Mouse (Mus musculus): ENCODE data around the gene Myl4.

Myl4 gene

DNA sequence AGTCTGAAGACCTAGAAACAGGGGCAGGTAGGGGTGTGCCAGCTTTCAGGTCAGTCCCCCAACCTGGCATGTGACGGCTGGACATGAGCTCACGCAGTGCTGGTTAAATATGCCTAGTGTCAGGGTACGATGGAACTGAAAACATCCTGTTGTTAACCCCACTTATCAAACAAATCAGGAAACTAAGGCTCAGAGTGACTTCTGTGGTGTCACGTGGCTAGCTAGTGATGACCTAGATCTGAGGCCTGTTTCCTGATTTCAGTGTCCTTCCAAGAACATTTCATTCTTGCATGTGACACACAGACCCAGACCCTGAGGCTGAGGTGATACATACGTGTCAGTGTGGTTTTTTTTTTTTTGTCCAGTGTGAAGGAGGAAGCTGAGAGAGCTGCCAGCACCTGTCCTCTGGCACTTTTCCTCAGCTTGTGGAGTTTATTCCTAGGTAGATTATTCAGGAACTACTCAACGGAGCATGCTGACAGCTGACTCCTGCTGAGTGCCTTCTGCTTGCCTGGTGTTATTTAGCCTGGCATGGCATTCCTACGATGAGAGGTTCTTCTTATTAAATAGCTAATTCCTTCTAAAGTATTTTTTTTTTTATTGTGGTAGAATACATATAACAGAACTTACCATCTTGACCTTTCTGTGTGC, 79.8 kb downstream of the Myl4 start:
- no peak for DNase-seq (ENCODE audit: low read depth)

DNA sequence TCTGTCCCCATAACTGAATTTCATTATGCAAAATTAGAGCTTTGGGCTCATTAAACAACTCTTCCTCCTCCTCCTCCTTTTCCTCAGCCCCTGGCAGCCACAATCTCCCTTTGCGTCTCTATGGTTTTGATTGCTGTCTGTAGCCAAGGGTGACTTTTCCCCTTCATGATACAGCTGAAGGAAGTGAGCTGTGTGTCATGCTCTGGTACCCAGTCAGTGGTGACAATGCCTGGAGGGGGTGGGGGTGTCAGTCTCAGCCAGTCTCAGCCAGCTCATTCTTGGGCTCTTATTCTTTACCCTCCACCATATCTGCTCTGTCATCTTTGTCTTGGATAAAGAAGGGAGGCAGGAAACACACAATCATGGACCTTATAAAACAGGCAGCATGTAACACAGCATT, 80.8 kb downstream of the Myl4 start:
- no peak for DNase-seq (ENCODE audit: low read depth)

DNA sequence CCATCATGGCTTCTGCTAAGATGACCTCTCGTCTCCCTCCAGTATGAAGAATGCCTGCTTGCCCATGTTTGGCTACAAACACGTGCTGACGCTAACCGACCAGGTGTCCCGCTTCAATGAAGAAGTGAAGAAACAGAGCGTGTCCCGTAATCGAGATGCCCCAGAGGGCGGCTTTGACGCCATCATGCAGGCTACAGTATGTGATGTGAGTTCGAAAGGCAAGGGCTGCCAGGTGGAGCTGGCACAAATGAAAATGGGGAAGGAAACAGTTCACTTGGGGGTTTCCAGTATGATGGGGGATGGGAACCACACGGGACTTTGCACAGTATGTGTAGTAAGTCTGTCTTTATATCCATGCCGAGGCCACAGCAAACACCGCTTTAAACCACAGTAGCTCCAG, 86.5 kb downstream of the Myl4 start:
- DNase-seq (ENCODE audit: low read depth) = no peak

DNA sequence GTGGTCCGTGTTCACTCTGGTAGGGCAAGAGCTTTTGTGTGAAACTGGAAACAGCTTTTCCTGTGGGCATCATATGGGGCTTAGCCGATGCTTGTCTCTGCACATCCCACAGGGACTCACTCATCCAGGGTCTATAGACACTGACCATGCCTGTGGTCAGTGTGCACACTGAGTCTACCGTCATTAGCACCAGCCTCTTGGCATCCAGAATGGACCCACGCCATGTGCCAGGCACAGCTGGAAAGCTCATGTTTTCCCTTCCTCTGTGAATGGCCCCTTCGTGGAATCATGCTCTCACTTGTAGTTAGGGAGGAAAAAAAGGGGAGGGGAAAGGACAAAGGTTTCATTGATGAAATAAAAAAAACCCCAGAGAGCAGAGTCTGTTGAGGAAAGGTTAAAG, 87.5 kb downstream of the Myl4 start:
- DNase-seq (ENCODE audit: low read depth) = no peak

DNA sequence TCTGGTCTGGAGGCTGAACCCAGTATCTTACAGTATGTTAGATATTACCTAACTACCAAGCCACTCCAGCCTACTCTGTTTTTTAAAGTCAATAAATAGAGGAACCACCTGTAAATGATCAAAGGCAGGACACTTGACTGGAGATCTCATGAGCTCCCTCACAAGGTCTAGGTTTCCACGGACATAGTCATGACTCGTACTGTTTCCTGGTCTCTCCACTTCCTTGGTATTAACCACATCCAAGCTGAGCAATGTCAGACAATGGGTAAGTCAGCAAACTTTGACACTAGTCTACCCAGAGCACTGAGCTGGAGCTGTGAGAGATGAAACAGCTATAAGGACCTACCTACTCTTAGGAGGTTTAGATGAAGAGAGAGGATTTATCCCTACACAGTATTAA, 88.4 kb downstream of the Myl4 start:
- DNase-seq (ENCODE audit: low read depth) = no peak

DNA sequence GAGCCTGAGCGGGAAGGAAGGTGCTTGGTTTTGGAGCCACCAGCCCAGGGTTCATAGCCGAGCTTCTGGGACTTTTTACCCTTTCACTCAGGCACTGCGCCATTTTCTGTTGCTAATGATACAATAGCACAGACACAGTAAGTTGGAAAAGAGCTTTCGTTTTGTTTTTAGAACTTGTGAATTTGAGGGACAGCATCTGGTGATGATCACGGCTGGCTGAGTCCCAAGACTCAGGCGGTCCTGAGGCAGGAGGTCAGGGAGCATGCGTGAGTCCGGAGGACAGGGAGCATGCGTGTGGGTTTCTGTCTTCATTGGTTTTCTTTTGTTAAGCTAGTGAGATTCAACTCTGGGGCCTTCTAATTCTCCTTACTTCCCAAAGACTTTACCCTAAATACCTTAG, 89.2 kb downstream of the Myl4 start:
- peak; percentile 25 for DNase-seq (ENCODE audit: low read depth)

DNA sequence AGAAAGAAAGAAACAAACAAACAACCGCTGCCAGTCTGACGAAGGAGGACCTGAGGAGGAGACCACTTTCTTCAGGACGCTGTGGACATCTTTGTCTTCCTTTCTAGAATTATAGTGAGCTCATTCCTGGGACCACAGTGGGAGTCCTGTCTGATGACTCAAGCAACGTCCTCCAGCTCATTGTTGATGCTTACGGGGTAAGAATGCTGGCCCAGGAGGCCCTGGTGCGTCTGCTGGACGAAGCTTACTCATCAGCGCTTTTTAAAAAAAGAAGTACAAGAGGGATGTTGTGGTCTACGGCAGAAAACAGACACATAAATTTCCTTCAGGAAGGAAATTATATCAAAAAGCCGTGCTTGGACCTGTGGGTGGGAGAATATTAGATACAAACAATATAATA, 90.4 kb downstream of the Myl4 start:
- peak; percentile 85 for DNase-seq (ENCODE audit: low read depth)

DNA sequence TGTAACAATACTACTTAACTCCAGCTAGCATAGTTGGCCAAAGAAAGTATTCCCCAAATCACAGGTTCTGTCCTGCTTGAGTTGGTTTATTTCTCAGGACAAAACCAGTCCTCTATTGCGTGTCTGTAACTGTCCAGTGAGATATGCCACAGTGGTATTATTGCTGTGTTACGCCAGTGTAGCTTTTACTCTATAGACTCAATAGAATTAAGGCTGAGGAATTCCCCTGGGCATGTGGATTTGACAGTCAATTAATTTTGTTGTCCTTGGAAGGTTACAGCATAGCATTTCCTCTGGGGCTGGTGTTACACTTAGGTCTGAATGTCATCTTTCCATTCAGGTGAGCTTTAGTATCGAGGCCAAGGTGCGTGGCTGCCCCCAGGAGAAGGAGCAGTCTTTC, 92.8 kb downstream of the Myl4 start:
- DNase-seq (ENCODE audit: low read depth) = no peak
